8 mouse cellular contexts compared by ENCODE assay signal in the genomic region with DNA sequence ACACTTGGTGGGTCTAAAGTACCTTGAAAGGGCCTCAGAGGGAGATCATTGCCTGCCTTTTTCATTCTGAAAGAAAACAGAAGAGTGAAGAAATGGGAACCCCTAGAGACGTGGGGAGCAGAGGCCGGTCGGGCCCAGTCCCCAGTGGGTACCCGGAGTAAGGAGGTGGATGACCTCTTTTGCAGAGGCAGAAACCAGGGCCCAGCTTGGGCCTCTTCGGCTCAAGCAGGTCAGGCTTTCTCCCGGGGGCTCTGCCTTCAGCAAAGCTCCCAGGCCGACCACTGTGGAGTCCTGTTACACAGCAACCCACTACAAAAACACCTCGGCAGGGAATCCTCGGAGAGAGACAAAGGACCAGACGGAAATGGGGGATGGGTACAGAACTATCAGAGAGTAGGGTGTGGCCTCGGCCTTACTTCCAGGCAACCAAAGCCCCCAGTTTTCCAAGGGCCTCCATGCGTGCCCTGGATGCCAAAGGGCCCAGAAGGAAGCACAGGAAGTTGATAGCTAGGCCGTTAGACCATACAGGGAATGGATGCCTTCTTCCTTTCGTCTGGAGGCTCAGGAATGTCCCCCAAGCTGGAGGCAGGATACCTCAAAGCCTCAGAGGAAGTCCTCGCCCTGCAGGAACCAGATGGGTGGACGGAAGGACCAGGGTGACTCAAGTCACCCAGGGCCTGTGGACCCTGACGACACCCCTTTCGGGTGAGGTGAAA. TPM values are rescaled to one million over a fixed set of nuclear protein-coding genes. Genes with fewer than 3 reads are reported as not detected.
DNase-seq lines count a peak whose midpoint lies in the region; ATAC-seq and TF ChIP-seq lines count a peak whose summit lies in the region.

No protein-coding gene starts in this region.

- TF ChIP-seq CTCF in C2C12 (IDR thresholded peaks at IDR 0.05; ENCODE audit: control insufficient read depth, insufficient read depth, insufficient read length): no peak

- H3K79me3 ChIP-seq in C2C12 (ENCODE audit: low read depth): peaks cover 52% of the 10 kb centered on the region

- WGBS in kidney, embryonic 14.5 days: under 1% methylated on average over 18 of the region's 18 CpGs
- 3% methylated on average over 18 of the region's 18 CpGs for WGBS in stomach, embryonic 15.5 days

- H3K36me3 ChIP-seq in C2C12 (ENCODE audit: control insufficient read depth, insufficient read depth): peaks cover 43% of the 10 kb centered on the region
- H3K36me3 ChIP-seq in kidney, embryonic 14.5 days (ENCODE audit: control insufficient read depth, insufficient read depth, low read length): peaks cover 38% of the 10 kb centered on the region
- peaks cover 22% of the 10 kb centered on the region for H3K36me3 ChIP-seq in stomach, embryonic 15.5 days

- DNase-seq in adrenal gland, postnatal 25 days: peak; percentile 21
- DNase-seq in heart, adult 9 months (ENCODE audit: low spot score in 2 of 2): peak; percentile 57 to 70
- peak; percentile 72 for DNase-seq in lung, postnatal 10 days
- no peak for DNase-seq in thymus, postnatal 25 days
- DNase-seq in frontal cortex, postnatal 25 days (ENCODE audit: low spot score in 2 of 2): no peak

- H3K4me1 ChIP-seq in kidney, embryonic 14.5 days (ENCODE audit: control insufficient read depth, insufficient read depth, low read length): peaks cover 54% of the 10 kb centered on the region
- peaks cover 50% of the 10 kb centered on the region for H3K4me1 ChIP-seq in stomach, embryonic 15.5 days

- peak overlapping the region; percentile 64 for H3K4me3 ChIP-seq in C2C12 (ENCODE audit: insufficient read depth, poor library complexity, severe bottlenecking)
- peak overlapping the region; percentile 79 for H3K4me3 ChIP-seq in kidney, embryonic 14.5 days (ENCODE audit: low read length)
- H3K4me3 ChIP-seq in stomach, embryonic 15.5 days (replicated peaks): peak overlapping the region; percentile 68

- H3K9me3 ChIP-seq in kidney, embryonic 14.5 days (ENCODE audit: control insufficient read depth, low read length): no peaks in the 10 kb centered on the region
- H3K9me3 ChIP-seq in stomach, embryonic 15.5 days: no peaks in the 10 kb centered on the region

- peak overlapping the region; percentile 86 for H3K4me2 ChIP-seq in kidney, embryonic 14.5 days (replicated peaks; ENCODE audit: low read depth, low read length)
- H3K4me2 ChIP-seq in stomach, embryonic 15.5 days: peak overlapping the region; percentile 76

- ATAC-seq in kidney, embryonic 14.5 days (ENCODE audit: low FRiP score, low TSS enrichment): peak; percentile 30
- ATAC-seq in stomach, embryonic 15.5 days (ENCODE audit: insufficient read depth, low FRiP score, low read depth): no peak

- H3ac ChIP-seq in C2C12 (ENCODE audit: control insufficient read depth, insufficient read length, low read depth): peak overlapping the region; percentile 75

- H3K79me2 ChIP-seq in C2C12 (ENCODE audit: control insufficient read depth, insufficient read depth): peaks cover 66% of the 10 kb centered on the region

- H3K27me3 ChIP-seq in C2C12 (ENCODE audit: control insufficient read depth, insufficient read depth, insufficient read length): no peaks in the 10 kb centered on the region
- no peaks in the 10 kb centered on the region for H3K27me3 ChIP-seq in kidney, embryonic 14.5 days (ENCODE audit: control insufficient read depth, insufficient read depth, low read length)
- no peaks in the 10 kb centered on the region for H3K27me3 ChIP-seq in stomach, embryonic 15.5 days (replicated peaks)

- peak overlapping the region; percentile 94 for H3K9ac ChIP-seq in kidney, embryonic 14.5 days (ENCODE audit: low read depth, low read length)
- H3K9ac ChIP-seq in stomach, embryonic 15.5 days: peak overlapping the region; percentile 87

- peak overlapping the region; percentile 98 for H3K27ac ChIP-seq in kidney, embryonic 14.5 days (ENCODE audit: low read depth, low read length)
- peak overlapping the region; percentile 93 for H3K27ac ChIP-seq in stomach, embryonic 15.5 days

TF ChIP-seq in C2C12, 6 proteins besides CTCF, POLR2A, EP300 and RAD21:
- TF ChIP-seq MAX (IDR thresholded peaks at IDR 0.05): peak; percentile 18
- TF ChIP-seq USF1 (IDR thresholded peaks at IDR 0.05; ENCODE audit: low read depth): no peak

RNA-seq across cellular contexts. Expression of gene Serpinh1, which starts 1.1 kb away (rescaled TPM):
- polyA plus RNA-seq in C2C12 (2012; fragmentation: generic; extraction: Trizol): 1,202 TPM
- total RNA-seq in adrenal gland, postnatal 25 days (2021): 318 and 396 TPM in 2 replicates
- polyA plus RNA-seq in kidney, embryonic 14.5 days (2014; fragmentation: Nextera tagmentation; extraction: Ambion mirVana): 459 and 599 TPM in 2 replicates
- 1,174 and 1,300 TPM in 2 replicates for polyA plus RNA-seq in stomach, embryonic 15.5 days (2015; fragmentation: Nextera tagmentation; extraction: Ambion mirVana)

RNA-seq across cellular contexts. Expression of gene Gdpd5, which starts 29.3 kb away (rescaled TPM):
- polyA plus RNA-seq in C2C12 (2012; fragmentation: generic; extraction: Trizol): 3.6 TPM
- 4.9 and 9.9 TPM in 2 replicates for total RNA-seq in adrenal gland, postnatal 25 days (2021)
- polyA plus RNA-seq in kidney, embryonic 14.5 days (2014; fragmentation: Nextera tagmentation; extraction: Ambion mirVana): 12.1 and 15.4 TPM in 2 replicates
- polyA plus RNA-seq in stomach, embryonic 15.5 days (2015; fragmentation: Nextera tagmentation; extraction: Ambion mirVana): 18.4 and 18.8 TPM in 2 replicates

Comparison
In these comparisons a context has a peak if more than half of its experiments do, and no peak if none do; other contexts are left out.
1. DNase-seq: peak in adrenal gland, postnatal 25 days (single experiment), heart, adult 9 months (2 of 2) and lung, postnatal 10 days (single experiment); none in thymus, postnatal 25 days (single experiment) and frontal cortex, postnatal 25 days (0 of 2).
2. Peak in every context shown above with its lines, with median percentiles within 50 percentile points of each other: H3K4me3 ChIP-seq.